Mouse (Mus musculus): ENCODE data around the gene Tubb2a.

DNA sequence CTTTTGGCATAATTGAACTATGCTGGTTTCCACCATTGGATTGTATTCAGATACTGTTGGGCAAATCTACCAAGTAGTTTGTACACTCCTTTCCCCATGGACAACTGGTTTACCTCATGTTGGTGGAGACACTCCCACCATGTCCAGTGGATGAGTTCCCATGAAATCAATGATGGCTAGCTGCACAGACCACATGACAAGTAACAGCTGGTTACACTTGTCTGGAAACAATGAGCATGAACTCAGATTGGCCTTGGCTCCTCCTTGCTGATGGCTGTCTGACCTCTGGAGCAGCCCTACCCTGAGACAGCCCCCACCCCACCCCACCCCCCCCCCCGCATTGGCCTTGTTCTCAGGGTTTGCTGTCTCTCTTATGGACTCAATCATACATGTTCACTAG, 20.6 kb downstream of the Tubb2a start:
- no peak for TF ChIP-seq CTCF (IDR thresholded peaks at IDR 0.05; ENCODE audit: borderline replicate concordance, extremely low read depth, insufficient read depth, insufficient read length)
- TF ChIP-seq POLR2A (IDR thresholded peaks at IDR 0.05; ENCODE audit: borderline replicate concordance, extremely low read depth, insufficient read depth, insufficient read length, poor library complexity, severe bottlenecking) = no peak

Data from brain, embryonic 14.5 days (tissue).